Mouse (Mus musculus) kidney, postnatal 10 days (tissue): ENCODE measurements at regions not wholly inside any gene's neighbourhood (a gene's known extent, or its start where the extent isn't known, plus 50 kb on each side); places are given as distances from the start of the nearest gene placed in this dataset.
A peak's percentile ranks its signal among the peaks of the same experiment; 100 is the strongest.

Source experiments
- DNase-seq: peaks from one replicate; pipeline ENCODE4 v3.0.0; 2021; ENCODE audit warnings: mixed read lengths

DNA sequence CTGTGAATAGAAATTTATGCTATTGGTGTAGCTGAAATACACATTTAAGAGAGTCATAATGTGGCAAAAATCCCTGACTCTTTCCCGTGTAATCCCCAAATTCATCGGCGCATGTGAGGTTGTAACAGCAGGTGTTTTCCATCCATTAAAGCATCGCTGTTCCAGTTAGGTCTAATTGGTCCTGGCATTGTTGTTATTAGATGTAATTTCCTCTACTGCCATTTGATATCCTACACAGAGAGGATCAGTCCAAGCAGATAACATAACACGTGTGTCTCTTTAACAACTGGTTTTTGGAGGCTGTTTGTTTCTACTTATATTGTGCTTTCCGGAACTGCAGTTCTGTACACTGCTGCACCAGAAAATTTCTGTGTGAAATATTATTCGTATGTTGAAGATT, 101.8 kb downstream of the Vgll3 start:
- no peak for DNase-seq

DNA sequence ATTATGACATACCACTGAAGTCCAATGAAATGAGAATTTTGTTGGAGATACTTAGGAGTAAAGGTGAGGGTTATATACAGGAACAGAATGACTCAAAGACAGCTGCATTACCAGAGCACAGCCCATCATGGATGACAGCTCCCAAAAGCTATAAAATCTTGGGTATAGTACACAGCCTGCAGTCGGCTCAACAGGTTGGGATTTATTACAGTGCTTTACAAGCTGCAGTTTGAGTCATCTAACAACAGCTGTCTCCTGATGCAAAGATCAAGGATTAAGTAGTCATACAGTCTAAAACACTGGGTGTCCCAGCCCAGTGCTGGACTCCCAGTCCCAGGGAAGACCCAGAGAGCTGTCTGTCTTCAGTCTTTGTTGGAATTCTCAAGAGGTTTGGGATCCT, 110.9 kb downstream of the Vgll3 start:
- DNase-seq = no peak

DNA sequence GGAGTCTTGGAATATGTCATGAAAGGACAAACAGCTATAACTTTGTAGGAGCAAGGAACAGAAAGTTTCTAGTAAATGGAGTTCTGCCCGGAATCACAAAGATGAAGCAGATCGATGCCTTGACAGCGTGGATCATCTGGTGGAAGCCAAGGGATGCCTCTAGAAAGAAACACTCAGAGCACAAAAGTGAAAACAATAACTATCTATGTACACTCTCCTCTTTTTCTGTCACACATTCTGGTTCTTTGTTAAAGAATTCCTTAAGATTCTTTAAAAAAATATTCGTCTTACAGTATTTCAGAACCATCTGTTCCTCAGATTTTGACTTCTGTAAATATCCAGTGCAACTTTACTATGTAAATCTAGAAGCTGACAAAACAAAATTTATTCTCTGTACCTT, 148.8 kb downstream of the Vgll3 start:
- no peak for DNase-seq

DNA sequence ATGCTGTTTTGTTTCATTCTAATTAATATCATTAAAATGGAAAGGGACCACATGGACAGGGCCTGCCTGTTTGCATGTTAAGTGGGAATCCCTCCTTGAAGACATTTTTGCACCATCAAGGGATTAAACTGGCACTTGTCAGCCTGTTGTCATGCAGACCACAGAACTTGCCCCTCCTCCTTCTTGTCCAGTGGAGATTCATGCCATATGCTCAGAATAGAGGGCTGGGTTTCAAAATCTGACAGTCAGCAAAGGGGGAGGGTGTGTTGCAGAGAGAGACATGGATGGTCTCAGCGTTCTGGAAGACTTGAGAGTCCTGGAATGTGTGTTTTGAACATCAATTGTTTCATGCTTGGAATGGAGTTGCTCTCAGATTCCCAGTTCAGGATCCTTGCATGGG, 149.2 kb downstream of the Vgll3 start:
- DNase-seq = no peak

DNA sequence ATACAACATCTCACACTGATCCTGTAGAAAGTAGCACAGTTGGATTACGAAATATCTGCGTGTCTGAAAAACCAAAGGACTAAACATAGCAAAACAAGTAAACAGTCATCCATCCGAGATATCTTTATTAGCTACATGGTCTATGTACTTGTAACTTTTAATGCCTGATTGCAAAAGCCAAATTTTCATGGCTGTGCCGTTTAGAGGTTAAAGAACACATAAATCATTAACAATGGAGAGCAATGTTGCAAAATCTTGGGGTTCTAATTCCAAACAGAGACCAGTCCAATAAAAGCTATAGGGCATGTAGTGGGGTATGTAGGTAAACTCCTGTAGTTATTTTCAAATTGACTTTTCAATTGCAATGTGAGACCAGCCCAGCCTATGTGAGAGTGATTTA, 162.0 kb downstream of the Vgll3 start:
- no peak for DNase-seq

DNA sequence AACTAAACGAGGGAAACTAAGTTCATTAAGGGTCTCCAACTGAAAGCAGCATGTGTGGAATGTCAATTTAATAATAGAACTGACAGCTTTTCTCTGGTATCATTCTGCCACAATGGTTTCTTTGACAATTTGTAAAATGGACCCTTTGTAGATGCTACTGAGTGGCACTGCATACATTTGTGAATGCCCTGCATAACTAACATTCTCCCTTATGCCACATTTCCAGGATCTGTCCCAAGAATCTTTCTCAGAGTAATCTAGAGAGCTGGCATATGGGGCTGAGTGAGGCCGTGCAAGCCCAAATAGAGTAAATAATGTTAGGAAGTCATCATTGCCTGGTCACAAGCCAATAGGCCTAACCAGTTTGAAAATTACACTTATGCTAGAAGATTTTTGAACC, 172.1 kb downstream of the Vgll3 start:
- no peak for DNase-seq

DNA sequence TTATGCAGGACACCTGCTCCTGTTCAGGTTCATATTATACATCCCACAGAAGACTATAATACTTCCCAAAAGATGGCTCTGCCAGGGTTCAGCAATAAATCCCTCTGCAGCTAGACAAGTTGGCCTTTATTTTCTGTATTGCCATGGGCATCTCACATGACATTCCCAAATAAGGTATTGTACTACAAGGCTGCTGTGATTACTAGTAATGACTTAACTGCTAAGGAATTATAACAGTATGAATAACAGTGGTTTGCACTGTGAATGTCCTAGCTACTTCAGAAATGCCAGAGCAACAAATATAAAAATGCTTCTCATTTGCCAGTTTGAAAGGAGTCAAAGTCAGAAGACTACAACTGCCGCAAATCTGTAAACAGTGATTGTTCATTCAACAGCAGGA, 184.3 kb downstream of the Vgll3 start:
- no peak for DNase-seq

DNA sequence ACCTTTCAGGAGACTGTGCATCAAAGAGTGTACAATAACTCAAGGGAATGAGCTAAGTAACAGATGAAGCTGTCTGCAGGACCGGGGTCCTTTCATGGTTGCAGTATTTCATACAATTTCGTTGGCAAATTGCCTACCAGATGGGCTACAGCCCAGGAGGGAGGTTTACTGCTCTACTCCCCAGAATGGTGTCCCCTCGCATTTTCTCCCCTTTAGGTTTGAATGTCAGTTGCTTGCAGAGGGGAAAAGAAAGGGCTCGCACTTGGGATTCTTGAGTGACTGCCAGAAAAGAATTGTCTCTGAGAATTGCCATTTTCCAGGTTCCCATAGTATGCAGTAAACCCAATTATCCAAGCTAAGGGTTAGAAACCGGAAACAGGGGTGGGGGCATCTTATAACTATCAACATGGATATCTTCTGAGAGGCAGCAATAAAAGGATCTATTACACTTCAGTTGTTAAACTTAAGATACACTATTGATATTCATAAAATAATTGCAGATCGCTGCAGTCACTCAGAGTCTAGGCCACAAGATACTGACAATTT, 185.7 kb downstream of the Vgll3 start:
- DNase-seq = no peak

DNA sequence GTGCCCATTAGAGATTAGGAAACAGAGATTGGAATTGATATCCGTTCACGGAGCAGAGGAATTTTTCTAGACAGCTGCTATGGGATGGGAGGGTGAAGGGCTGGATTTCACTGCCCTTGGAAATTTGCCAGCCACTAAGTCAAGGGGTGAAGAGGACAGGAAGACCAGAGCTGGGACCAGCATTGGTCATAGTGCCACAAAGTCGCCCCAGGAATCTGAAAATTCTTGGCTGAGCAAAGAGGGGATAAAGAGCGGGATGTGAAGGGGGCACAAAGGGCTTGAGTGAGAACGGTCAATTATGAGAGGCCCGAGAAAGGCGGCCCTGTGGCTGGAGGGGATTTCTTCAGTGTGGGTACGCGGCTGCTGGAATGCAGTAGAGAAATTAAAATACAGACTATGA, 189.6 kb downstream of the Vgll3 start:
- peak; percentile 14 for DNase-seq

DNA sequence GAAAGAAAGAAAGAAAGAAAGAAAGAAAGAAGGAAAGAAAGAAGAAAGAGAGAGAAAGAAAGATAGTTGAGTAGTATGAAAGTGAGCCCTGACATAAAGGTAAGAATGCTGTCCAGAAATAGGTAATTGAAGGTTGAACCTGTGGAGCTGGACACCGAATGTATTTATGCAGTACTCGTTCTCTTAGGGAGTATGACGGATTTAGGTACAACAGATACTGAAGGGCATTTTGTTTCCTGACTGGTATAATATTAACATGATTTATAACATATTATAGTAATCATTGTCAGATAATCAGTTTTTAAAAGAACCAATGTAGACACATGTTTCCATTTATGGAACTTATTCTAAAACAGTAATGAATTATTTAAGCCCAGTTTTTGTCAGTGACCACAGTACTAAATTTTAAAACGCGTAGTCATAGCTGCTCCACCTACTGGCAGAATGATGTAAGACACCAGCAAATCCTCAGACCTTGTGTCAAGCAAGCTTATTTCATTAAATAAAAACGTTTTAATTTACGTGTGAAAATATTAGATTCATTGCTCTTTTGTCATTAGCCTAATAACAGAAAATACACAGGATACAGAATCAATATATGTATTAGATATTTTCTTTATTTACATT, 191.0 kb downstream of the Vgll3 start:
- peak; percentile 60 for DNase-seq

DNA sequence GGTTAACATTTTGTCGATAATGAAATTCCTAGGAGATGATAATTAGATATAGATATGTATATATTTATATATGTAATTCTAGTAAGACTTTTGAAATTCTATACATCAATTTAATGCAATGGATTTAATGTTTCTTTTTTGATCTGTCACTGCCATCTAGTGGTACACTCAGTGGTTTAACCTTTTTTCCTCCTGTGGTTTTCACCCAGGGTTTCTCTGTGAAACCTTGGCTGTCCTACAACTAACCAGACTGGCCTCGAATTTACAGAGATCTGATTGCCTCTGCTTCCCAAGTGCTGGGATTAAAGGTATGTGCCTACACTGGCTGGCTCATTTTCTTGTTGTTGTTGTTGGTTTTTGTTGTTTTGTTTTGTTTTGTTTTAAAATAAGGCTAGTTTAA, 198.6 kb downstream of the Vgll3 start:
- no peak for DNase-seq

DNA sequence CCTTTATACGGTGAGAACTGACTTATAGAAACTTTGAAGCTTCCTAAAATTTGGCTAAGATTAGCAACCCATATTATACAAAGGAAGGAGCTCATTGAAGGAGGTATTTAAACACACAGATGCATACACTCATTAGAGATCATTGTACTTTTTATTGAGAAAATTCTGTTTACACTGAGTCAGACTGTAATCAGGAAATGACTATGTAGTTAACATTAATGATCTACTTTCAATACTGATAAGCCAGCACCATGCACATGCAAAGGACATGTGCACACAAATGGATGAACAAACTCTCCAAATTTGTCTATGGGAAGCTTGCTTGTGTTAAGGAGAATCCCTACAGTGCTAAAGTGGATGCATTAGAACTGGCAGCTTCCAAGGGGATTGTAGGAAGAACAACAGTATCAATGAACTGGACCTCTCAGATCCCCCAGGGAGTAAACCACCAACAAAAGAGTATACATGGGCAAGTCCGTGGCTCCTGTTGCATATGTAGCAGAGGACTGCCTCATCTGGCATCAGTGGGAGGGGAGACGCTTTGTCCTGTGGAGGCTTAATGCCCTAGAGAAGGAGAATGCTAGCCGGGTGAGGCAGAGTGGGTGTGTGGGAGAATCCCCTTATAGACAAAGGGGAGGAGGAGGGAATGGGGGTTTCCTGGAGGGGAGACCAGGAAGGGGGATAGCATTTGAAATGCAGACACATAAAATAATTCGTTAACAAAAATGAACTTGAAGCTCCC, 200.0 kb downstream of the Vgll3 start:
- no peak for DNase-seq

DNA sequence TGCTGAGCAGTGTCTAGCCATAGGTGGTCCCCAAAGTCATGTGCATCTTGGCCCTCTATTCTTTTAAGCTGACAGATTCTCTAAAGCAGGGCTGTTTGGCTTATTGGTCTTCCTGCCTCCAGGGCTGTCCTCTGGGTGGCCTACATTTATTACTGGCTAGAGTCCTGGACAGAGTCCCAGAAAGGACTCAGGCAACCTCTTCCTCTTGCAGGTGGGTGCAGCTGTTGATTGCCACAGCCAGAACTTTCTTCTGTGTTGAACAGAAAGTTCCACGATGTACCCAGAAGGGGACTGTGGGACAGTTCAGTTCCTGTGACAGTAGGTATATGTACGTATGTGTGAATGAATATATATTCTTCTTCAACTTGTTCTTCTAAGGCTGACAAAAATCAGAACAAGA, 202.0 kb downstream of the Vgll3 start:
- DNase-seq = peak; percentile 9

DNA sequence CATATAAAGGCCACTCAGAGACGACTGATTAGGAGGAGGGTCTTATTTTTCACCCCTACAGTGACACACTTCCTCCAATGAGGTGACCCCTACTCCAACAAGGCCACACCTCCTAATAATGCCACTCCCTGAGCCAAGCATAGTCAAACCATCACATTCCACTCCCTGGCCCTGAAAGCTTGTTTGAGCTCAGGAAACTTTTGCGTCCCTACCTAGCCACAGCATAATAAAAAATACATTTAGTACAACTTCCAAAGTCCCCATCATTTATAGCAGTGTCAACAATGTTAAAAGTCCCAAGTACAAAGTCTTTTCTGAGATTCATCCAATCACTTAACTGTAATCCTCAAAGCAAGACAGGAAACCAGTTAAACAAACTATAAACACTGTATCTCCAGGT, 208.3 kb downstream of the Vgll3 start:
- DNase-seq = no peak
